Mouse (Mus musculus) heart, adult 2 months (tissue): Measurements from ENCODE around the gene Fhit.

Experiments used
- CTCF ChIP-seq: fragments of 200-600 bp; IDR thresholded peaks from 2 replicates; pipeline ENCODE4 v1.8.1; 2022; ENCODE audit warnings: antibody characterized with exemption, mild to moderate bottlenecking, moderate library complexity
- EP300 ChIP-seq: fragments of 200-500 bp; IDR thresholded peaks from 2 replicates; pipeline ENCODE4 v1.6.1; 2011; ENCODE audit warnings: low read depth, low read length, control low read depth; ENCODE audit not compliant: insufficient read depth

DNA sequence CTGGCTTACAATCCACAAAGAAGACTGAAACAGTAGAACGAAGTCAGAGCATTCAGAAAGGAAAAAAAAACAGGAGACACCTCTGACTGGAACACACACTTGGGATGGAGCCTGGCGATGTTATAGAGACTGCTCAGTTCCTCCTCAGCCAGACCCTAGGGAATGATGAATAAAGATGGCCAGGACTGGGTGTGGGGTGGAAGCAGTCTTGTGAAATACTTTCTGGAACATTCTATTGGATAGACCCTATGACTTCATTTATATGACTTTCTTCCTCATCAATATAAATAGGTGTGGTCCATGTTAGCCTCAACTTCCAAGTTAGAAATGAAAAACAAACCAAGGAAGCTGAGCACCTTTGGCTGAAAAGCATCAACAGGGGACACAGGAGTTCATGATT is 680.5 kb downstream of the Fhit start:
- no peak for TF ChIP-seq CTCF
- TF ChIP-seq EP300 = no peak
